Mouse (Mus musculus) left cerebral cortex, adult 9 months (tissue): ENCODE measurements around the gene 9330161L09Rik.
A peak's percentile ranks its signal among the peaks of the same experiment; 100 is the strongest.
"Not testable (repeated sequence)": the region's sequence is repeated elsewhere in the genome, so short reads cannot be mapped to it uniquely, and the experiment has no call there.

ENCODE experiments used
- DNase-seq, 2 experiments: peaks; one replicate each; pipeline ENCODE4 v3.0.0; 2022; ENCODE audit warnings: low spot score in 2 of 2

9330161L09Rik gene

GRCm38 (mm10) chr12:103407720-103408119 lies at the start of gene 9330161L09Rik:
Gene 9330161L09Rik, minus strand, starts transcription at chr12:103407820.
- peak in 1 of 2 experiments; percentile 7 for DNase-seq

- DNase-seq: no peak
Observed at GRCm38 (mm10) chr12:103457140-103457539, 49.5 kb upstream of the 9330161L09Rik start, which contains the start of gene Ifi27l2b. Gene Ifi27l2b, minus strand, starts transcription at chr12:103457223.

- not testable (repeated sequence) for DNase-seq
Observed at GRCm38 (mm10) chr12:103456727-103457126, 49.1 kb upstream of the 9330161L09Rik start.

- DNase-seq: no peak
Observed at GRCm38 (mm10) chr12:103453361-103453760, 45.7 kb upstream of the 9330161L09Rik start.

- DNase-seq: no peak
Observed at GRCm38 (mm10) chr12:103445060-103445459, 37.4 kb upstream of the 9330161L09Rik start.

- DNase-seq: not testable (repeated sequence)
Observed at GRCm38 (mm10) chr12:103444261-103444660, 36.6 kb upstream of the 9330161L09Rik start.

- DNase-seq: no peak
Observed at GRCm38 (mm10) chr12:103443524-103443923, 35.9 kb upstream of the 9330161L09Rik start, which contains the start of gene Ifi27l2a. Gene Ifi27l2a, minus strand, starts transcription at chr12:103443680.

GRCm38 (mm10) chr12:103437601-103438000 lies 30.0 kb upstream of the 9330161L09Rik start:
- no peak for DNase-seq

- no peak for DNase-seq
Observed at GRCm38 (mm10) chr12:103434861-103435260, 27.2 kb upstream of the 9330161L09Rik start.

GRCm38 (mm10) chr12:103433986-103434731 lies 26.5 kb upstream of the 9330161L09Rik start, which contains the start of gene Ifi27:
Gene Ifi27, plus strand, starts transcription at chr12:103434211.
- peak; percentile 62 to 80 for DNase-seq

- no peak for DNase-seq
Observed at GRCm38 (mm10) chr12:103433430-103433829, 25.8 kb upstream of the 9330161L09Rik start.

- no peak for DNase-seq
Observed at GRCm38 (mm10) chr12:103426710-103427109, 19.1 kb upstream of the 9330161L09Rik start.

- DNase-seq: peak; percentile 97 to 99
Observed at GRCm38 (mm10) chr12:103425729-103426470, 18.3 kb upstream of the 9330161L09Rik start, which contains the start of gene Ddx24. Gene Ddx24, minus strand, starts transcription at chr12:103425830.

GRCm38 (mm10) chr12:103425016-103425728 lies 17.6 kb upstream of the 9330161L09Rik start:
- DNase-seq: no peak

GRCm38 (mm10) chr12:103408144-103408543 lies 524 bp upstream of the 9330161L09Rik start:
- peak in 1 of 2 experiments; percentile 78 for DNase-seq

- no peak for DNase-seq
Observed at GRCm38 (mm10) chr12:103404131-103404530, 3.5 kb downstream of the 9330161L09Rik start.

GRCm38 (mm10) chr12:103396751-103397150 lies 10.9 kb downstream of the 9330161L09Rik start:
- no peak for DNase-seq

GRCm38 (mm10) chr12:103395486-103396275 lies 11.9 kb downstream of the 9330161L09Rik start:
- no peak for DNase-seq

GRCm38 (mm10) chr12:103393528-103393927 lies 14.1 kb downstream of the 9330161L09Rik start:
- DNase-seq: no peak

GRCm38 (mm10) chr12:103391098-103391497 lies 16.5 kb downstream of the 9330161L09Rik start:
- DNase-seq: peak; percentile 30 to 69

GRCm38 (mm10) chr12:103389982-103390381 lies 17.6 kb downstream of the 9330161L09Rik start:
- no peak for DNase-seq
